Mouse (Mus musculus) E14TG2a.4 (cell line): Measurements from ENCODE around the gene Becn1.

ENCODE experiments used
- CTCF ChIP-seq: conservative IDR thresholded peaks from 2 replicates; pipeline ENCODE4 v1.5.1; 2014; ENCODE audit warnings: low read length
- POU5F1 ChIP-seq: IDR thresholded peaks from 2 replicates; pipeline ENCODE4 v1.6.1; 2014; ENCODE audit warnings: low read length, borderline replicate concordance

- TF ChIP-seq CTCF (no peak), POU5F1 (no peak)
These were observed 56.0 kb downstream of the Becn1 start, which contains the start of gene Ramp2 for GRCm38 (mm10) chr11:101245855-101246701.
